Mouse (Mus musculus): ENCODE data around the gene Gm16503. TPM values are rescaled to one million over a fixed set of nuclear protein-coding genes. Genes with fewer than 3 reads are reported as not detected.
"Not testable (repeated sequence)": the region's sequence is repeated elsewhere in the genome, so short reads cannot be mapped to it uniquely, and the experiment has no call there.

Gm16503 gene
- polyA plus RNA-seq, 1 experiment from 2014 or later, result 0.08 TPM

DNA sequence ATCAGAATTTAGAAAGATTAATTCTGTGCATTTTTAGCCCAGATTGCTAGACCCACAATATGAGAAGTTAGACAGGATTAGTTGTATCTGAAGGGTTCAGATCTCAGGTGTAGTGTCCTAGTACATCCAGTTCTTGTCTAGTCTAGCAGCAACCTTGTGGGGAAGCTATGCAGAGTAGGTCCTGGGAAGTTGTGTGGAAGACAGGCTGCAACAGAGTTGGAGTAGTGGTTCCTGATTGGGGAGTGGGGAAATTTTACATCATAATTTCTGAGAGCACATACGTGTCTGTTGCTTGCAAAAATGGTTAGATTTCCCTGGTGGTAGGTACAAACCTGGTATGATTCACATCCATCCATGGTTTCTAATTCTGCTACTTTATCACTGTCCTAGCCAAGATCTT is 14.9 kb upstream of the Gm16503 start:
- H3K4me2 ChIP-seq (replicated peaks; ENCODE audit: low read depth), result no peak overlapping the region
- no peak for ATAC-seq (ENCODE audit: low FRiP score, low TSS enrichment)
- WGBS, result 84% methylated on average over 1 of the region's 1 CpGs

DNA sequence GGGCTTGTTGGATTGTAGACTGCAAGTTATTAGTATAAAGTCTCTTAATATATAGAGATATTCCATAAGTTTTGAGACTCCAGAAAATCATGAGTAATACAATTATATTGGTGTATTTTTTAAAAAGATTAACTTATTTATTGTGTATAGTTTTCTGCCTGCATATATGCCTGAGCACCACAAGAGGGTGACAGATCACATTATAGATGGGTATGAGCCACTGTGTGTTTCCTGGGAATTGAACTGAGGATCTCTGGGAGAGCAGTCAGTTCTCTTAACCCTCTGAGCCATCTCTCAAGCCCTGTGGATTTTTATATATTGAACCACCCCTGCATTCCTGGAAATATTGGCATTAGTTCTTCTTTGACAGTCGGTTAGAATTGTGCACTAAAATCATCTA is 9.7 kb upstream of the Gm16503 start:
- DNase-seq (ENCODE audit: low spot score), result no peak
- no peaks in the 10 kb centered on the region for H3K9me3 ChIP-seq (ENCODE audit: control insufficient read depth, low read length)
- no peak for TF ChIP-seq EP300 (optimal IDR thresholded peaks at IDR 0.05)
- TF ChIP-seq CTCF (IDR thresholded peaks at IDR 0.05; ENCODE audit: low read depth), result 0 out of 2 replicates have a peak, but pooled peaks have one; percentile 2
- 88% methylated on average over 1 of the region's 1 CpGs for WGBS
- no peaks in the 10 kb centered on the region for H3K36me3 ChIP-seq (ENCODE audit: control insufficient read depth, insufficient read depth, low read length)
- no peak overlapping the region for H3K9ac ChIP-seq (ENCODE audit: low read length)
- no peak overlapping the region for H3K4me3 ChIP-seq (ENCODE audit: low read depth, low read length)
- ATAC-seq (ENCODE audit: low FRiP score, low TSS enrichment), result no peak
- H3K4me1 ChIP-seq (replicated peaks; ENCODE audit: control insufficient read depth, insufficient read depth), result no peaks in the 10 kb centered on the region
- no peak overlapping the region for H3K4me2 ChIP-seq (replicated peaks; ENCODE audit: low read depth)
- H3K27ac ChIP-seq (replicated peaks), result no peak overlapping the region
- no peaks in the 10 kb centered on the region for H3K27me3 ChIP-seq (ENCODE audit: control insufficient read depth, insufficient read depth, low read length)

More for the DNA sequence above, 14.9 kb upstream of the Gm16503 start:
- H3K27ac ChIP-seq (replicated peaks), result no peak overlapping the region
- no peak overlapping the region for H3K9ac ChIP-seq (ENCODE audit: low read length)
- no peak for DNase-seq (ENCODE audit: low spot score)
- peaks cover 6% of the 10 kb centered on the region; the same call in 1 of the 2 replicates for H3K9me3 ChIP-seq (ENCODE audit: control insufficient read depth, low read length)
- H3K4me3 ChIP-seq (ENCODE audit: low read depth, low read length), result no peak overlapping the region
- H3K4me1 ChIP-seq (replicated peaks; ENCODE audit: control insufficient read depth, insufficient read depth), result no peaks in the 10 kb centered on the region
- TF ChIP-seq EP300 (optimal IDR thresholded peaks at IDR 0.05) (no peak), CTCF (IDR thresholded peaks at IDR 0.05; ENCODE audit: low read depth) (no peak)
- no peaks in the 10 kb centered on the region for H3K27me3 ChIP-seq (ENCODE audit: control insufficient read depth, insufficient read depth, low read length)
- no peaks in the 10 kb centered on the region for H3K36me3 ChIP-seq (ENCODE audit: control insufficient read depth, insufficient read depth, low read length)

DNA sequence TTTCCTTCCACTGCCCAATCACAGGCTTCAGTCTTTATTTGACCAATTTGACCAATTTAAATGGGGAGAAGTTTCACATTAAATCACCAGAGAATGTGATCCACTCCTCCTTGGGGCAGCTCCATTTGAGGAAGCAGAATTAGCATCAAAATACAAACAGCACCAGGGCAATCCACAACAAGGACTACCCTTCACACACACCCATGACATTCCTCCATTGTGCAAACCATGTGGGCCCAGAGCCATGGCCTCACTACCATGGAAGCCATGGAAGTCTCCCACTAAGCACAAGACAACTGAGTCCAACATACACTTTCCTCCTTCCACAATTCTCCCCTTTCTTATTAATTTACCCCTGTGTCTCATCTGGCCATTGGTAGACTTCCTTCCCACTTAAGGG is 4.1 kb upstream of the Gm16503 start:
- not testable (repeated sequence) for H3K27ac ChIP-seq (replicated peaks); ATAC-seq (ENCODE audit: low FRiP score, low TSS enrichment); H3K36me3 ChIP-seq (ENCODE audit: control insufficient read depth, insufficient read depth, low read length); H3K4me2 ChIP-seq (replicated peaks; ENCODE audit: low read depth); H3K4me3 ChIP-seq (ENCODE audit: low read depth, low read length); H3K9ac ChIP-seq (ENCODE audit: low read length); H3K27me3 ChIP-seq (ENCODE audit: control insufficient read depth, insufficient read depth, low read length); H3K4me1 ChIP-seq (replicated peaks; ENCODE audit: control insufficient read depth, insufficient read depth); DNase-seq (ENCODE audit: low spot score)
- peaks cover 15% of the 10 kb centered on the region; the same call in 1 of the 2 replicates for H3K9me3 ChIP-seq (ENCODE audit: control insufficient read depth, low read length)

DNA sequence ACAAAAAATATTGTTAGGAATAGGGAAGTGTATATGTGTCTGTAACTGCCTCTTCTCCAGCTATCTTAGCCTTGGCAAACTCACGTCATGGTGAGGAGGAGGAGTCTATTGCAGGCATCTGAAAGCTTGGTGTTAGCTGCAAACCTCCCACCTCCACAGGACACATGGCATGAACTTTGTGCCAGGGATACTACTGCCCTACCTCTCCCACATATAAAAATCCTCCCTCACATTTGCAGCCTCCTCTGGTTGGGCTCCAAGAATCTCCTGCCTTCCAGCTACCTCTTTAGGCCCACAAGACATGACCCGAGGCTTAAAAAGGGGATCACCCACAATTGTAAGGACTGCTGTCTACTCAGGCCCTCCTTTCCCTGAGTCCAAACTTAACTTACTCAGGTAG is 2.3 kb upstream of the Gm16503 start:
- DNase-seq (ENCODE audit: low spot score) (no peak), ATAC-seq (ENCODE audit: low FRiP score, low TSS enrichment) (peak; percentile 35; the same call in 1 of the 2 replicates)
- Histone ChIP-seq H3K4me1 (replicated peaks; ENCODE audit: control insufficient read depth, insufficient read depth) (no peaks in the 10 kb centered on the region), H3K27me3 (ENCODE audit: control insufficient read depth, insufficient read depth, low read length) (no peaks in the 10 kb centered on the region), H3K27ac (replicated peaks) (no peak overlapping the region), H3K36me3 (ENCODE audit: control insufficient read depth, insufficient read depth, low read length) (no peaks in the 10 kb centered on the region), H3K9ac (ENCODE audit: low read length) (no peak overlapping the region), H3K4me3 (ENCODE audit: low read depth, low read length) (no peak overlapping the region), H3K9me3 (ENCODE audit: control insufficient read depth, low read length) (peaks cover 15% of the 10 kb centered on the region; the same call in 1 of the 2 replicates), H3K4me2 (replicated peaks; ENCODE audit: low read depth) (no peak overlapping the region)
- WGBS, result 71% methylated on average over 2 of the region's 2 CpGs
- TF ChIP-seq EP300 (optimal IDR thresholded peaks at IDR 0.05) (no peak), CTCF (IDR thresholded peaks at IDR 0.05; ENCODE audit: low read depth) (no peak)

DNA sequence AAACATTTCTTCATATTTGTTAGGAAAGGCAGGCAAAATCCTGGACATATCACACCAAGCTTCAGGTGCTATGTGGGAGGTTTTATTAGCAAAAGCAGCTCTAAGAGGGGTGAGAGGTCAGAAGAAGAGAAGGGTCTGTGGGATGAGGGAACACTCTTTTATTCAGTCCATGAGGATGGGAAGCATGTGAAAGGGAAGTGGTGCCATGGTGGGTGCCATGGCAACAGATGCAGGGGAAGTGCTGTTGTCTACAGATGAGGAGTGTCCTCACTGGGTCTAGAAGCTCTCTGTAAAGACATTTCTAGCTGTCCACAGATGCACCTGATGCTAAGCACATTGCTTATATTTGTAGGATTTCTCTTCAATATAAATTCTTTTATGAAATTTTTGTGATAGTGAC is 1.1 kb downstream of the Gm16503 start:
- ATAC-seq (ENCODE audit: low FRiP score, low TSS enrichment), result no peak
- Histone ChIP-seq H3K36me3 (ENCODE audit: control insufficient read depth, insufficient read depth, low read length) (no peaks in the 10 kb centered on the region), H3K4me1 (replicated peaks; ENCODE audit: control insufficient read depth, insufficient read depth) (no peaks in the 10 kb centered on the region), H3K4me2 (replicated peaks; ENCODE audit: low read depth) (no peak overlapping the region), H3K4me3 (ENCODE audit: low read depth, low read length) (no peak overlapping the region), H3K27ac (replicated peaks) (no peak overlapping the region), H3K9ac (ENCODE audit: low read length) (no peak overlapping the region), H3K27me3 (ENCODE audit: control insufficient read depth, insufficient read depth, low read length) (no peaks in the 10 kb centered on the region), H3K9me3 (ENCODE audit: control insufficient read depth, low read length) (peaks cover 12% of the 10 kb centered on the region; the same call in 1 of the 2 replicates)
- DNase-seq (ENCODE audit: low spot score), result no peak
- TF ChIP-seq EP300 (optimal IDR thresholded peaks at IDR 0.05), result no peak
- no peak for TF ChIP-seq CTCF (IDR thresholded peaks at IDR 0.05; ENCODE audit: low read depth)

DNA sequence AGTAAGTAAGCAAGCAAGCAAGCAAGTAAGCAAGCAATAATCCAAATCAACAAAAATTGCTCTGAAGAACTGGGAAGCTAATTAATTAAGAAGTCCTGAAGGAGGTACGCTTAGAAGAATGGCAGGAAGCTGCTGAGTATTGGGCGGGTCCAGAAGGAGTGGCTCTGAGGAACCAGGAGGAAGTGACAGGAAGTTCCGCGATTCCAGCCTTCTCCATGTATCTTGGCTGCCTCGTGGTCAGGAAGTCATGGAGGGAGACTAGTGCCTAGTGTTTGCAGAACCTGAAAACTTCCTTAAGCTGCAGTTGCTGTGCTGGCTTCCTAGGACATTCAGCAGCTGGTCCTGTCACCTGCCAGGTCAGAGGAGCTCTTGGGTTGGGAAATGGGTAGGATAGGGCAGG is 13.1 kb downstream of the Gm16503 start, which contains the start of gene Zfp985:
Gene Zfp985, plus strand, starts transcription at position 207 of the 400 bp plus-strand sequence.
- not testable (repeated sequence) for ATAC-seq (ENCODE audit: low FRiP score, low TSS enrichment); H3K9ac ChIP-seq (ENCODE audit: low read length); H3K4me2 ChIP-seq (replicated peaks; ENCODE audit: low read depth); H3K9me3 ChIP-seq (ENCODE audit: control insufficient read depth, low read length); H3K27ac ChIP-seq (replicated peaks); DNase-seq (ENCODE audit: low spot score); H3K4me1 ChIP-seq (replicated peaks; ENCODE audit: control insufficient read depth, insufficient read depth); H3K4me3 ChIP-seq (ENCODE audit: low read depth, low read length); H3K36me3 ChIP-seq (ENCODE audit: control insufficient read depth, insufficient read depth, low read length); H3K27me3 ChIP-seq (ENCODE audit: control insufficient read depth, insufficient read depth, low read length)
- 68% methylated on average over 5 of the region's 5 CpGs for WGBS

DNA sequence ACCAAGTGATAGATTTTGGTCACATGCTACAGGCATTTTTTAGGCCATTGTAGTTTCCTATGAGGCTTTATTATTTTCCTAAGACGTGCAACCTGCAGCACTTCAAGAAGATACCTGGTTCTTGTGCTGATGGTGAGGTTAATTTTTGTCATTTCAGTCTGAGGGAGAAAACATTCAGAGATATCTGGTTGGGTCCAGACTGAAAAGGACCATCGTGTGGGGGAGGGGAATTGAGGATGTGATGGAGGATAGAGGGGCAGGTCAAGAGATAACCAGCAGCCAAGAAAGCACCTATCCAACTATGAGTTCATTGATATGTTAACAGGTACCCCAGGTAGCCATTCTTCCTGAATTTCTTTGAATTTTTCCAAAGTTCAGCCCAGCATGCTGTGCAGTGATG is 14.3 kb downstream of the Gm16503 start:
- H3K36me3 ChIP-seq (ENCODE audit: control insufficient read depth, insufficient read depth, low read length); H3K27me3 ChIP-seq (ENCODE audit: control insufficient read depth, insufficient read depth, low read length); H3K27ac ChIP-seq (replicated peaks); H3K4me1 ChIP-seq (replicated peaks; ENCODE audit: control insufficient read depth, insufficient read depth); DNase-seq (ENCODE audit: low spot score); H3K4me2 ChIP-seq (replicated peaks; ENCODE audit: low read depth); H3K9ac ChIP-seq (ENCODE audit: low read length); H3K9me3 ChIP-seq (ENCODE audit: control insufficient read depth, low read length); H3K4me3 ChIP-seq (ENCODE audit: low read depth, low read length); ATAC-seq (ENCODE audit: low FRiP score, low TSS enrichment): not testable (repeated sequence)
- WGBS, result 62% methylated on average over 2 of the region's 2 CpGs

DNA sequence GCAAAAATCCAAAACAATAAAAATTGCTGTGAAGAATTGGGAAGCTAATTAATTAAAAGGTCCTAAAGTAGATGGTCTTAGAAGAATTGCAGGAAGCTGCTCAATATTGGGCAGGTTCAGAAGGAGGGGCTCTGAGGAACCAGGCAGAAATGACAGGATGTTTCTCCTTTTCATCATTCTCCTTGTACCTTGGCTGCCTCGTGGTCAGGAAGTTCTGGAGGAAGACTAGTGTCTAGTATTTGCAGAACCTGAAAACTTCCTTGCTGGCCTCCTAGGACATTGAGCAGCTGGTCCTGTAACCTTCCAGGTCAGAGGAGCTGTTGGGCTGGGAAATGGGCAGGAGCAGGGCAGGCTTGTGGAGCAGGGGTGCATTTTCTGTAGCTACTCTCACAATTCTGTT is 16.9 kb downstream of the Gm16503 start:
- not testable (repeated sequence) for ATAC-seq (ENCODE audit: low FRiP score, low TSS enrichment)
- 63% methylated on average over 1 of the region's 1 CpGs for WGBS

DNA sequence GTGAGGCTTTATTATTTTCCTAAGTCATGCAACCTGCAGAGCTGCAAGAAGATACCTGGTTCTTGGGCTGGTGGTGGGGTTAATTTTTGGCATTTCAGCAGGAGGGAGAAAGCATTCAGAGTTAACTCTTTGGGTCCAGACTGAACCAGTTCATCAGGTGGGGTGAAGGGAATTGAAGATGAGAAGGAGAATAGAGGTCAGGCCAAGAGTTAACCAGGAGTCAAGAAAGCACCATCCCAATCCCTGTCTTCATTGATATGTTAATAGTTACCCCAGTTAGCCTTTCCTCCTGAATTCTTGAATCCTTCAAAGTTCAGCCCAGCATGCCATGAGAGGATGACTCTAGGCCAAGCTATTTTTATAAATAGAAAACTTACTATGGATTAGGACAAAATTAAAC is 18.0 kb downstream of the Gm16503 start:
- H3K4me3 ChIP-seq (ENCODE audit: low read depth, low read length), result not testable (repeated sequence)

More for the DNA sequence above, 16.9 kb downstream of the Gm16503 start:
- H3K9me3 ChIP-seq (ENCODE audit: control insufficient read depth, low read length); H3K4me3 ChIP-seq (ENCODE audit: low read depth, low read length); H3K27ac ChIP-seq (replicated peaks); H3K4me2 ChIP-seq (replicated peaks; ENCODE audit: low read depth); H3K27me3 ChIP-seq (ENCODE audit: control insufficient read depth, insufficient read depth, low read length); H3K4me1 ChIP-seq (replicated peaks; ENCODE audit: control insufficient read depth, insufficient read depth); H3K9ac ChIP-seq (ENCODE audit: low read length); H3K36me3 ChIP-seq (ENCODE audit: control insufficient read depth, insufficient read depth, low read length); DNase-seq (ENCODE audit: low spot score): not testable (repeated sequence)

More for the DNA sequence above, 18.0 kb downstream of the Gm16503 start:
- not testable (repeated sequence) for H3K27ac ChIP-seq (replicated peaks); H3K36me3 ChIP-seq (ENCODE audit: control insufficient read depth, insufficient read depth, low read length); H3K9me3 ChIP-seq (ENCODE audit: control insufficient read depth, low read length); H3K27me3 ChIP-seq (ENCODE audit: control insufficient read depth, insufficient read depth, low read length); H3K4me2 ChIP-seq (replicated peaks; ENCODE audit: low read depth); H3K9ac ChIP-seq (ENCODE audit: low read length); H3K4me1 ChIP-seq (replicated peaks; ENCODE audit: control insufficient read depth, insufficient read depth); DNase-seq (ENCODE audit: low spot score); ATAC-seq (ENCODE audit: low FRiP score, low TSS enrichment)

All from stomach, postnatal 0 days (tissue).